Mouse (Mus musculus): ENCODE results near the gene Atp6v1e2. TPM values are rescaled to one million over a fixed set of nuclear protein-coding genes. Genes with fewer than 3 reads are reported as not detected.

The Atp6v1e2 gene
- not detected for total RNA-seq (2021)
- long read RNA-seq, result 0 reads

- DNase-seq (ENCODE audit: low spot score in 2 of 2), result no peak
Observed at GRCm38 (mm10) chr17:86947840-86948796, at the start of gene Atp6v1e2. Atp6v1e2 (minus strand) TSS chr17:86947897.

GRCm38 (mm10) chr17:86997323-86997722 lies 49.6 kb upstream of the Atp6v1e2 start:
- DNase-seq (ENCODE audit: low spot score in 2 of 2), result no peak

GRCm38 (mm10) chr17:86991306-86991705 lies 43.6 kb upstream of the Atp6v1e2 start:
- no peak for DNase-seq (ENCODE audit: low spot score in 2 of 2)

GRCm38 (mm10) chr17:86988601-86989184 lies 41.0 kb upstream of the Atp6v1e2 start:
- DNase-seq (ENCODE audit: low spot score in 2 of 2), result no peak

DNA sequence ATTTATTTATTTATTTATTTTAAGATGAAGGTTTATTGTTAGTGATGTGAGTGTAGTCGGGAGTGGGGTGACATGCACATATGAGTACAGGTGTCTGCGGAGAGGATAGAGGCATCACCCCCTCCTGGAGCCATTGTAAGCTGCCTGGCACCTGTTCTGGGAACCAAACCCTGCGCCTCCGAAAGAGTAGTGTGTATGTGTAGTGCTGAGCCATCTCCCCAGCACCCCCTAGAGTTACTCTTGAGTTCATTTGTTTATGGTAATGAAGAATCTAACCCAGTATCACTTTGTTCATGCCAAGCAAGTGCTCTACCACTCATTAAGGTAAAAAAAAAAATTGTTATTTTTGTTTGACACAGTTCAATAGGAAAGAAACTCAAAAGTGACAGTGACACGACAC lies 40.5 kb upstream of the Atp6v1e2 start:
- no peak for DNase-seq (ENCODE audit: low spot score in 2 of 2)

GRCm38 (mm10) chr17:86986449-86987138 lies 38.9 kb upstream of the Atp6v1e2 start:
- no peak for DNase-seq (ENCODE audit: low spot score in 2 of 2)

DNA sequence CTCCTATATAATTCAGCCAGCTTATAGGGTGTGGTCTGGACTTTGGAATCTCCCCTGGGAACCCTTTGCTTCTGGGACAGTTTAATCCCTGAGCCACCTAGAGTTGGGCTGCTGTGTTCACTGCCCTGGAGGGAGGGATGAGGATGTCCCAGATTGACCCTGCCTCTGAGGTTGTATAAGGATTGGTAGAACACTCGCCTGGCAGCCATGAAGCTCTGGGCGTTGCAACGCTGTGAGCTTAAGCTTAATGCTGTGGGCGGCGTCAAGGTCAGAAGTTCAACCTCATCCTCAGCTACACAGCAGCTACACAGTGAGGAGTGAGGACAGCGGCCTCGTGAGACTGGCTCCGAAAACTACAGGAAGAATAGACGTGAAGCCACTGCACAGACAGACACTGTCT lies 34.8 kb upstream of the Atp6v1e2 start:
- no peak for DNase-seq (ENCODE audit: low spot score in 2 of 2)

DNA sequence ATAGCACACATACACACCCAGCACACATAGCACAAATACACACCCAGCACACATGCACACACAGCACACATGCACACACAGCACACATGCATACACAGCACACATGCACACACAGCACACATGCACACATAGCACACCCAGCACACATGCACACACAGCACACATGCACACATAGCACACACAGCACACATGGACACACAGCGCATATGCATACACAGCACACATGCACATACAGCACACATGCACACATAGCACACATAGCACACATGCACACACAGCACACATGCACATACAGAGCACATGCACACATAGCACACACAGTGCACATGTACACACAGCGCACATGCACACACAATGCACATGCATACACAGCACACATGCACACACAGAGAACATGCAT lies 34.0 kb upstream of the Atp6v1e2 start:
- no peak for DNase-seq (ENCODE audit: low spot score in 2 of 2)

GRCm38 (mm10) chr17:86981205-86981604 lies 33.5 kb upstream of the Atp6v1e2 start:
- DNase-seq (ENCODE audit: low spot score in 2 of 2), result no peak

DNA sequence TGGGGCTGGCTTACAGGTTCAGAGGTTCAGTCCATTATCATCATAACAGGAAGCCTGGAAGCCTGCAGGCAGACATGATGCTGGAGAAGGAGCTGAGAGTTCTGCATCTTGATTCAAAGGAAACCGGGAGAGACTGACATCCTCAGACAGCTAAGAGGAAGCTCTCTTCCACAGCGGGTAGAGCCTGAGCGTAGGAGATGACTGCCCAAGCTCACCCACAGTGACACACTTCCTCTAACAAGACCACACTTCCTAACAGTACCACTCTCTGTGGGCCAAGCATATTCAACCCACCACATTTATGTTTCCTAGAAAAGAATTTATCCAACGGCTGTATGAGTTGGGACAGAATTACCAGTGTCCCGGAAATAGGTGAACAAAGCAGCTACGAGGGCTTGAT lies 30.8 kb upstream of the Atp6v1e2 start:
- no peak for DNase-seq (ENCODE audit: low spot score in 2 of 2)

DNA sequence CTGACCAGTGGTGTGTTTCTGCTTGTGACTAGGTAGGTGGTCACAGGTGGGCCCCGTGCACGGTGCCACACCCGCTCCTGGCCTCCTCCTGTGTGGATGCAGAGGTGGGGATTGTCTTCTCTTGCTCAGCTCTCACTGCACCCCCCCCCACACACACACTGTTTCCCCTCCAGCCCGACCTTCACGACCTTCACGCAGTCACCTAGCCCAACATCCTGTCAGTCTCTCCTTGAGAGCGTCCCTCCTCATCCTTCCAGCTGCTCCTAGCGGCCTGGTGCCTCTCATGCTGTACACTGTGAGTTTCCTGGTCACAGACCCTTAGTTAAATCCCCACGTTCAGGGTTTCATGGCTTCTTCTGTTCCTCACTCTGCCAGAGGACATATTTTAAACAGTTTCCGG lies 28.7 kb upstream of the Atp6v1e2 start:
- no peak for DNase-seq (ENCODE audit: low spot score in 2 of 2)

DNA sequence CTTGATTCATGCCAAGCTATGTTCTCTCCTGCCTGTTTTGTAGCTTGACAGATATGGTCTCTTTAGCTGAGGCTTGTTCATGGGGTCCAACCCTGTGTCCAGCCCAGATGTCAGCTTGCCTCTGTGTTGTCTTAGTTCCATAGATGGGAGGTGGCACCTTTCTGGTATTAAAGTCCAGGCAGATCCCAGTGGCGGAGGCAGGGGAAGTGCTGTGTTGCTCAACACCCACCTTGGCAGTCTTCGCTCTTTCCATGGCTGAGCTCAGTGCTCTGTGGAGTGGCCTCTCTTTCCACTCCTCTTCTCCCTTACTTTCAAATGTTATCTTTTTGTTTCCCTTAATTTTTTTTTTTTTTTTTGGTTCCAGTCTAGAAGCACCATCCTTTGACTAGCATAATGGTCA lies 25.4 kb upstream of the Atp6v1e2 start:
- DNase-seq (ENCODE audit: low spot score in 2 of 2), result no peak

- DNase-seq (ENCODE audit: low spot score in 2 of 2), result no peak
Observed at GRCm38 (mm10) chr17:86971860-86972259, 24.2 kb upstream of the Atp6v1e2 start.

GRCm38 (mm10) chr17:86971036-86971435 lies 23.3 kb upstream of the Atp6v1e2 start:
- no peak for DNase-seq (ENCODE audit: low spot score in 2 of 2)

GRCm38 (mm10) chr17:86970026-86970750 lies 22.5 kb upstream of the Atp6v1e2 start:
- no peak for DNase-seq (ENCODE audit: low spot score in 2 of 2)

DNA sequence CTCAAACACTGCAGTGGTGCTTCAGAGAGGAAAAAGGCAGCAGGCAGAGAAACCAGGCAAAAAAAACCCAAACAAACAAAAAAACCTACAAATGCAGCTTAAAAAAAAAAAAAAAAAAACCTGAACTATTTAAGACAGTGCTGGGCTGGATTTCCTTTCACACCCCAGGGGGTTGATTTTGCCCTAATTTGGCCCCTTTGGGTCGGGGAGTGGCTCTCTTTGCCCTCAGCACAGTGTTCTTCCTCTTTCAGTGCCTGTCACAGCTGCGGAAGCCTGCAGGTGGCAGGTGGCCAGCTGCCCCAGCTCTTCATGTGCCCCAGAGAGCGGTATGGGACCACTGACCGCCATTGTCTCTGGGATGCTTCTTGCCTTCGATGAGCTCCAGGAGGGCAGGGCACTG lies 21.9 kb upstream of the Atp6v1e2 start:
- DNase-seq (ENCODE audit: low spot score in 2 of 2), result no peak

DNA sequence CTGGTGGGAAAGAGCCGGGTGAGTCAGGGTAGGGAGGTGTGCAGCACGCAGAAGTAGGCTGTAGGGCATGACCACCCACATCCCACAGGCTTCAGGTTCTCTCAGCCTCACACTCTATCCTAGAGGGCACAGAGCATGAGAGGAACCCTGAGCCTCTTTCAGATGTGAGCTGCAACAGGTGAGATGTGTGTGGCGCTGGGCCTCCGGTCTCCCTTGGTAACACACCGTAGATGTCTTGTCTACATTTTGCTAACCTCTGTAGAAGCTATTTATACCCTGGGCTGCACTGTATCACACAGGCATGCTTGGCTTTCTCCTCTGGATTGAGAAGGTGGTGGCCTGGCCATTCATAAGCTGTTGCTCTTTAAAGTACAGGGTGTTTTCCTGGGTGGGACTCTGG lies 20.9 kb upstream of the Atp6v1e2 start:
- no peak for DNase-seq (ENCODE audit: low spot score in 2 of 2)

GRCm38 (mm10) chr17:86967536-86968525 lies 20.1 kb upstream of the Atp6v1e2 start:
- DNase-seq (ENCODE audit: low spot score in 2 of 2), result no peak

- no peak for DNase-seq (ENCODE audit: low spot score in 2 of 2)
Observed at GRCm38 (mm10) chr17:86967048-86967447, 19.4 kb upstream of the Atp6v1e2 start.

DNA sequence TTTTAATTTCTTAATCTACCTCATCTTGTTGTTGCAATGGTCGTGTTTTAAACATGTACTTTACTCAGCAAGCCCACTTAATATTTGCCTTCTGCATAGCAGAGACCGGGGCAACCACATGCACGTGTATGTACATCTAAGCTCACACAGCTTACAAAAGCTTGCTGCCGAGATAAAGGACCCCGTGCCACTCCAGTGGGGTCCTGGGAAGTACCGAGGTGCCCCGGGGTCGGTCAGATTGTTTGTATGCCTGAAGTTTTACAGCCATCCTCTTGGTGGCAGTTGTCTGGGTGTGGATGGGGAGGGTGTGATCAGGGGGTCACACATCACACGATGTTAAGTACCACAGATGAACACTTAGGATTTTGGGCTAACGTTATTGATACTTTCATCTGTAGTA lies 18.3 kb upstream of the Atp6v1e2 start:
- no peak for DNase-seq (ENCODE audit: low spot score in 2 of 2)
